Mouse (Mus musculus): ENCODE results near the gene Col5a1.
A peak's percentile ranks its signal among the peaks of the same experiment; 100 is the strongest.

Gene Col5a1

GRCm38 (mm10) chr2:28036788-28037187 lies 150.6 kb downstream of the Col5a1 start:
- no peak for DNase-seq (ENCODE audit: low spot score)

DNA sequence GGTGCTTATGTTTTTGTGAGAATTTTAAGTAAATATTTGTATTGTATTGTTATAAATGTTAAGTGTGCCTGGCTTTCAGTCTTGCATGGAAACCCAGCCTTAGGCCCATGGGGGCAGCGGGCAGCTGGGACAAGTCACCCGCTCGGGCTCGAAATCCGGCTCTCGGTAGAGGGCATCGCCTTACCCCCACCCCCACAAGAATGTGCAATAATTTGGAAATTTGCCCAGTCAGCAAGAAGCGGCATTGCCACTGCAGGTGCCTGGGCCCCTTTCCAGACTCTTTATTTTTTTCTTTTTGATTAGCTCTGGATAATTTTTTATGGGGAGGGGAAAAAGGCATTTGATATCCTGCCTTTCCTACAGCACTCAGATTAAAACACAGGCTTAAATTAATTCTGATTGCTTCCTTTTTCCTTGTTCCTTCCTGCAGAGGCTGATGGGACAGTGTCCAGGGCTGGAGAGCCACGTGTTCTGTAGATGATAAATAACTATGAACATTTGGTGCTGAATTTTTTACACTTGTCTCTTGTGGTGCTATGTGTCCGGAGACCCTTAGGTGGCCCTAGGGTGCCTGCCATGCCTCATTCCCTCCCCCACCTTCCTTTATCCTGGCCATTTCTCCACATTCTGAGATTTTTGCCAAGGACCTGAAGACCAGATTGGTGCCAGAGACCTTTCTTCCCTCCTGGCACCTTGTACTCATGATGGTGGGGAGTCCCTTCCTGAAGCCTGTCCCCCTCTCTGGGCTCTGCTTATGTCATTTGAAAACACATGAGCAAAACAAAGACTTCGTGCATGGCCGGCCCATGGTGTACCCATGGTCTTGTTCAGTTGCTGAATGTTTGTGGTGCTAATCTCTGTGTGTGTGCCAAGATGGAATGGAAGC lies 151.5 kb downstream of the Col5a1 start:
- no peak for DNase-seq (ENCODE audit: low spot score)

GRCm38 (mm10) chr2:28038391-28039096 lies 152.3 kb downstream of the Col5a1 start:
- no peak for DNase-seq (ENCODE audit: low spot score)

- no peak for DNase-seq (ENCODE audit: low spot score)
Measured at GRCm38 (mm10) chr2:28039647-28040325, 153.6 kb downstream of the Col5a1 start.

- DNase-seq (ENCODE audit: low spot score): no peak
Measured at GRCm38 (mm10) chr2:28040466-28040865, 154.2 kb downstream of the Col5a1 start.

GRCm38 (mm10) chr2:28044920-28045598 lies 158.8 kb downstream of the Col5a1 start:
- DNase-seq (ENCODE audit: low spot score): no peak

DNA sequence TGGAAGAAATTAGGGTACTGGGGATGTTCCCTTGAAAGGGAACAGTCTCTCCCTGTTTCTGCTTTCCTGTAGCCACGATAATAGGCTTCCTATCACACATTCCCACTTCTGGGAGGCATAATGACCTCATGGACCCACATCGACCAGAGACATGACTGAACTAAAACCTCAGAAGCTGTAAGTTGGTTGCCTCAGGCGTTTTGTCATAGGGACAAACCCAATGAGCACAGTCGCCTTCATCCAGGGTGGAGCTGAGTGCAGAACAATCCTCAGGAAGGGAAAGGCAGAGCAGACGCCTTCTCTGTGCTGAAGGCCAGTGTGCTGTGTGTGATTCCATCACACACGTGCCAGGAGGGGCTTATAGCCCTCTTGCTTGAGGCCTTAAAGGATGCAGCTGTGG lies 160.1 kb downstream of the Col5a1 start:
- no peak for DNase-seq (ENCODE audit: low spot score)

- no peak for DNase-seq (ENCODE audit: low spot score)
Measured at GRCm38 (mm10) chr2:28047092-28047491, 160.9 kb downstream of the Col5a1 start.

DNA sequence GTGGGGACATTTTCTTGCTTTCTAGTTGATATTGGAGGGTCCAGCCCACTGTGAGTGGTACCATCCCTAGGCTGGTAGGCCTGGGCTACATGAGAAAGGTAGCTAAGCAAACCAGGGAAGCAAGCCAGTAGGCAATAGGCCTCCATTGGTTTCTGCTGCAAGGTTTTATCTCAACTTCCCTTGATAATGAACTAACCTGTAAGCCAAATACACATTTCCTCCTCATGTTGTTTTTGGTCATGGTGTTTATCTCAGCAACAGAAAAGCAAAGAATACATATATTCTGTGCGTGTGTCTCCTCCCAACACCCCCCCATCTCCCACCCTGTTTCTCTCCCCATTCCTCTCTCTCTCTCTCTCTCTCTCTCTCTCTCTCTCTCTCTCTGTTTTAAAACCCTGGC lies 173.7 kb downstream of the Col5a1 start:
- DNase-seq (ENCODE audit: low spot score): no peak

GRCm38 (mm10) chr2:28063711-28064338 lies 177.6 kb downstream of the Col5a1 start:
- no peak for DNase-seq (ENCODE audit: low spot score)

- no peak for DNase-seq (ENCODE audit: low spot score)
Measured at GRCm38 (mm10) chr2:28064339-28065080, 178.3 kb downstream of the Col5a1 start.

GRCm38 (mm10) chr2:28065081-28065651 lies 178.9 kb downstream of the Col5a1 start:
- DNase-seq (ENCODE audit: low spot score): no peak

GRCm38 (mm10) chr2:28066686-28067085 lies 180.5 kb downstream of the Col5a1 start:
- DNase-seq (ENCODE audit: low spot score): no peak

GRCm38 (mm10) chr2:28067175-28067574 lies 180.9 kb downstream of the Col5a1 start:
- no peak for DNase-seq (ENCODE audit: low spot score)

DNA sequence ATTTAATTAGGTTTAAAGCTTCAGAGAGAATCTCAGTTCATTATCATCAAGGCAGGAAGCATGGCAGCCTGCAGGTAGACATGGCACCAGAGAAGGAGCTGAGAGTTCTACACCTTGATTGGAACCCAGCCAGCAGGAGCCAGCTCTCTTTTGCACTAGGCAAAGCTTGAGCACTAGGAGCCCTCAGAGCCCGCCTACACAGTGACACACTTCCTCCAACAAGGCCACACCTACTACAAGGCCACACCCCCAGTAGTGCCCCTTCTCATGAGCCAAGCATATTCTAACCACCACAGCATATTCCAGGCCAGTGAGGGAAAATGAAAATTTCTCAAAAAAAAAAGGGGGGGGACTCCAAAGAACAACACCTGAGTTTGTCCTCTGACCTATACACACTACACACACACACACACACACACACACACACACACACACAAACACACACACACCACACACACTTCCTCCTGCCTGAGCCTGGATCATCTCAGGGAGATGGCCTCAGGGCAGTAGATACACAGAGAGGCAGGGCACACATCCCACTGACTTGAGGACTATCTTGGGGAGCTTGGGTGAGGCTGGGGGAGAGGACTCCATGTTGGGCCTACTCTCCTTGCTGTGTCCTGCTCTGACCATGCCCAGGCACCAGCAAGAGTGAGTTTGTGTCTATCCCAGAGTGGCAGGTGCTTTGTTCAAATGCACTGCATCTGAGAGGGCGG lies 181.8 kb downstream of the Col5a1 start:
- no peak for DNase-seq (ENCODE audit: low spot score)

DNA sequence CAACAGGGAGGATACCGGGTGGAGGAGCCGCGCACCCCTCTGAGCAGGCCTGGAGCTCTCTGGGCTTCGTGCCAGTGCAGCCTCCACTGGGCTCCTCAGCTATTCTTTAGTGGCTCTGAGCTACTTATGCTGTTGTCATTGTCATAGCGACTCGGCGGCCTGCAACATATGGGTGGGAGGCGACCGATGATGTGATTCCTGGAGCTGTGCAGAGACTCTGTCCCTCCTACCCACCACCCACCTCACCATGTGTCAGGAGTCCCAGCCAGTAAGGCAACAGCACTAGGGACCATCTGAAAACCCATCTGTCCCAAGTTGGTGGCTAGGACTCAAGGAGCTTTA lies 182.3 kb downstream of the Col5a1 start:
- DNase-seq (ENCODE audit: low spot score): peak; percentile 14

DNA sequence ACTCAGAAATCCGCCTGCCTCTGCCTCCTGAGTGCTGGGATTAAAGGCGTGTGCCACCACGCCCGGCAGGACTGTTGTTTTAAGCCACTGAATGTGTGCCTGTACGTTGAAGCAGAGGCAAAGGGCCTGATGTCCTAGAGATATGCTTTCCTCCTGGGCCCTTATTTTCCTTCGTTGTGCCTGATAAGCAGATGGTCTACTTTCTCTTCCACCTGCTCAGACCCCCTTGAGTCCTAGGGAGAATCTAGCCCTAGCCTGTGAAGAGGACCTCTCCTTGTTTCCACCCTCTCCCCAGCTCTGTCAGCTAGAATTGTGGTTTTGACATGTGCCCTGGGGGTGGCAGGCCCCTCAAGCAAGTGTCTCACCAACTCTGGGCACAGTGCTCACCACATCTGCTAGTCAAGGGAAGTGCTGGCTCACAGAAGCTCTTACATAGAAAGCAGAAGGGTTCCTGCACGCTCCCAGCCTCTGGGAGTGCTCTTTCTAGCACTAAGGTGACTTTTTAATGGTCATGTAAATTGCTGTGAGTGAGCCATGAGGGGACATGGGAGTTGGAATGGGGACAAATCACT lies 189.5 kb downstream of the Col5a1 start:
- DNase-seq (ENCODE audit: low spot score): no peak

DNA sequence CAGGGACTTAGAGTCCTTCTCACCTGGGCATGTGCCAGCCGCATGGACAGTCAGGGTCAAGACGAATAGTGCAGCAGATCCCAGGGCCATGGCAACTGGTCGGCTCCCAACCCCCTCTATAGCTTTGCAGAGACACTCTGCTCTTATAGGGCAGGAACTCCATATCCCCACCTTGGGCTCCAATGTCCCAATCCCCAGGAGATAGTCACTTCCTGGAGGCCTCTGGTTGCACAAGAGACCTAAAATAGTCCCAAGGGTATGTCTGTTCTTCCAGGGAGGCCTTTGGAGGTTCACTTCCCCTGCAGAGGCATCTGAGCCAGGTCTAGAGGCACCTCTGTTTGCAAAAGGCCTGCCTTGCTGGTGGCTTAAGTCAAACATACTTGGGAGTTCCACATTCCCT lies 198.5 kb downstream of the Col5a1 start, which contains the start of gene Fcnb:
Fcnb (minus strand) TSS at position 118 of the 400 bp plus-strand sequence.
- no peak for DNase-seq (ENCODE audit: low spot score)

DNA sequence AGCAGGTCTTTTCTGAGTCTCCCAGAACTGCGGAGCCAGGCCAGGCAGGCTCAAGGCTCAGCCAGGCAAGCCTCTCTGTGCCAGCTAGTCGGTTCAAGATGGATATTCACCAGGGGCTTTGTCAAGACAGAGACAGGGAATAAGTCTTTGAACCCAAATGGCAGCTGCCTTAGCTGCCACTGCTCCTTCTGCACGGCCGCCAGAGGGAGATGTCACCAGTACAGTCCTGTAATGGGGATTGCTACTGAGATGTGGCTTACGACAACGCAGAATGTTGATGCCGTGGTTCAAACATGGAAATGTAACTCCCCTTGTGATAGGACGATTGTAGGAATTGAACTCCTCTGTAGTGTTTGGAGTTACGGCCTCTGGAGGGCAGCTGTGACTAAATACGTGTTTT lies 199.9 kb downstream of the Col5a1 start:
- DNase-seq (ENCODE audit: low spot score): no peak

DNA sequence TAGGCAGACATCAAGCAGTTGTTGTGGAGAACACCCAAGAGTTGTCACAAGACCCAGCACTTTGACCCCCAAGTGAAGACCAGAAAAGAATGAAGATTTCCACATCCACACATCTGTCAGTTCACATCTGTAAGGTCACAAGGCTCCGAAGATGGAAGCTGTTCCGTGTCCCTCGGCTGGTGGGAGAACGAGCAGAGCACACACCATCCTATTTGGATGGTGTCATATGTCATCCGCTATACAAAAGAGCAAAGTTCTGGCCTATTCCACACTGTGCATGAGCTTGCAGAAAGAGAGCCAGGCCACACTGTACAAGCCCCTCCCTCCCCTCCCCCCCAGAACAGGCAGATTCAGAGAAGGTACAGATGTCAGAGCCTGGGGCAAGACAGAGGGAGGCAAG lies 202.9 kb downstream of the Col5a1 start:
- DNase-seq (ENCODE audit: low spot score): no peak

Data from ovary, postnatal 36 days (tissue).